Mouse (Mus musculus): ENCODE measurements around the gene Cnot9. TPM values are rescaled to one million over a fixed set of nuclear protein-coding genes. Genes with fewer than 3 reads are reported as not detected.
"Not testable (repeated sequence)": the region's sequence is repeated elsewhere in the genome, so short reads cannot be mapped to it uniquely, and the experiment has no call there.

Gene Cnot9
- 51.6 and 52.4 TPM in 2 replicates for polyA plus RNA-seq (2016; fragmentation: Nextera tagmentation; extraction: Ambion mirVana)

GRCm38 (mm10) chr1:74505721-74506464, at the start of gene Cnot9:
Gene Cnot9 (plus strand): TSS chr1:74506058.
- WGBS (ENCODE audit: insufficient replicate concordance): under 1% methylated on average over 64 of the region's 64 CpGs
- Histone ChIP-seq H3K9ac (peak within 1 kb of the TSS; percentile 96), H3K27ac (peak within 1 kb of the TSS; percentile 96), H3K4me3 (peak within 1 kb of the TSS; percentile 98), H3K27me3 (replicated peaks) (no peaks in the 10 kb centered on the region), H3K4me1 (peaks cover 57% of the 10 kb centered on the region), H3K36me3 (peaks cover 33% of the 10 kb centered on the region), H3K4me2 (peak within 1 kb of the TSS; percentile 86), H3K9me3 (replicated peaks) (no peaks in the 10 kb centered on the region)
- peak; percentile 96 for ATAC-seq

GRCm38 (mm10) chr1:74460273-74460672, 45.6 kb upstream of the Cnot9 start:
- no peak overlapping the region for H3K4me3 ChIP-seq
- H3K27ac ChIP-seq: no peak overlapping the region
- no peak overlapping the region for H3K4me2 ChIP-seq
- peaks cover 71% of the 10 kb centered on the region for H3K36me3 ChIP-seq
- WGBS (ENCODE audit: insufficient replicate concordance): 84% methylated on average over 2 of the region's 2 CpGs
- H3K9me3 ChIP-seq (replicated peaks): no peaks in the 10 kb centered on the region
- no peak for ATAC-seq
- no peak overlapping the region for H3K9ac ChIP-seq
- H3K27me3 ChIP-seq (replicated peaks): no peaks in the 10 kb centered on the region
- H3K4me1 ChIP-seq: no peaks in the 10 kb centered on the region

GRCm38 (mm10) chr1:74485792-74486191, 20.1 kb upstream of the Cnot9 start:
- no peak overlapping the region for H3K9ac ChIP-seq
- H3K4me2 ChIP-seq: no peak overlapping the region
- H3K4me3 ChIP-seq: no peak overlapping the region
- no peak for ATAC-seq
- H3K36me3 ChIP-seq: peaks cover 92% of the 10 kb centered on the region
- WGBS (ENCODE audit: insufficient replicate concordance): 88% methylated on average over 5 of the region's 5 CpGs
- no peaks in the 10 kb centered on the region for H3K27me3 ChIP-seq (replicated peaks)
- H3K9me3 ChIP-seq (replicated peaks): no peaks in the 10 kb centered on the region
- H3K4me1 ChIP-seq: no peaks in the 10 kb centered on the region
- no peak overlapping the region for H3K27ac ChIP-seq

GRCm38 (mm10) chr1:74501106-74501505, 4.8 kb upstream of the Cnot9 start:
- no peak for ATAC-seq
- WGBS (ENCODE audit: insufficient replicate concordance): 74% methylated on average over 1 of the region's 1 CpGs
- H3K27me3 ChIP-seq (replicated peaks): no peaks in the 10 kb centered on the region

GRCm38 (mm10) chr1:74505393-74505720, 501 bp upstream of the Cnot9 start:
- H3K27me3 ChIP-seq (replicated peaks): no peaks in the 10 kb centered on the region
- H3K9me3 ChIP-seq (replicated peaks): no peaks in the 10 kb centered on the region
- ATAC-seq: peak; percentile 65
- peak overlapping the region; percentile 74 for H3K27ac ChIP-seq
- H3K4me3 ChIP-seq: peak overlapping the region; percentile 98
- H3K4me1 ChIP-seq: peaks cover 53% of the 10 kb centered on the region
- under 1% methylated on average over 22 of the region's 22 CpGs for WGBS (ENCODE audit: insufficient replicate concordance)
- H3K4me2 ChIP-seq: peak overlapping the region; percentile 86
- H3K9ac ChIP-seq: peak overlapping the region; percentile 81
- H3K36me3 ChIP-seq: peaks cover 35% of the 10 kb centered on the region

More at GRCm38 (mm10) chr1:74501106-74501505, 4.8 kb upstream of the Cnot9 start:
- no peak overlapping the region for H3K4me3 ChIP-seq
- H3K4me2 ChIP-seq: no peak overlapping the region
- H3K27ac ChIP-seq: no peak overlapping the region
- H3K36me3 ChIP-seq: peaks cover 33% of the 10 kb centered on the region
- H3K9me3 ChIP-seq (replicated peaks): no peaks in the 10 kb centered on the region
- H3K9ac ChIP-seq: no peak overlapping the region
- peaks cover 21% of the 10 kb centered on the region for H3K4me1 ChIP-seq

- Histone ChIP-seq H3K36me3 (peaks cover 29% of the 10 kb centered on the region), H3K9ac (peak overlapping the region; percentile 96), H3K4me1 (peaks cover 62% of the 10 kb centered on the region), H3K27ac (peak overlapping the region; percentile 96), H3K9me3 (replicated peaks) (no peaks in the 10 kb centered on the region), H3K27me3 (replicated peaks) (no peaks in the 10 kb centered on the region), H3K4me2 (peak overlapping the region; percentile 86), H3K4me3 (peak overlapping the region; percentile 98)
- WGBS (ENCODE audit: insufficient replicate concordance): 0% methylated on average over 33 of the region's 34 CpGs
- ATAC-seq: peak; percentile 23
These were observed 618 bp downstream of the Cnot9 start for GRCm38 (mm10) chr1:74506471-74506881.

- no peak for ATAC-seq
- Histone ChIP-seq H3K27me3 (replicated peaks) (no peaks in the 10 kb centered on the region), H3K4me3 (peak overlapping the region; percentile 98), H3K9me3 (replicated peaks) (no peaks in the 10 kb centered on the region), H3K4me1 (peaks cover 66% of the 10 kb centered on the region), H3K36me3 (peaks cover 35% of the 10 kb centered on the region), H3K4me2 (peak overlapping the region; percentile 86), H3K27ac (peak overlapping the region; percentile 96), H3K9ac (peak overlapping the region; percentile 96)
- 81% methylated on average over 2 of the region's 2 CpGs for WGBS (ENCODE audit: insufficient replicate concordance)
These were observed 1.9 kb downstream of the Cnot9 start for GRCm38 (mm10) chr1:74507780-74508179.

GRCm38 (mm10) chr1:74511306-74511705, 5.4 kb downstream of the Cnot9 start:
- no peak overlapping the region for H3K4me3 ChIP-seq
- no peak overlapping the region for H3K9ac ChIP-seq
- no peak for ATAC-seq
- WGBS (ENCODE audit: insufficient replicate concordance): 86% methylated on average over 5 of the region's 5 CpGs
- H3K4me2 ChIP-seq: no peak overlapping the region
- H3K9me3 ChIP-seq (replicated peaks): no peaks in the 10 kb centered on the region
- peaks cover 68% of the 10 kb centered on the region for H3K4me1 ChIP-seq
- peaks cover 64% of the 10 kb centered on the region for H3K36me3 ChIP-seq
- no peak overlapping the region for H3K27ac ChIP-seq
- H3K27me3 ChIP-seq (replicated peaks): no peaks in the 10 kb centered on the region

GRCm38 (mm10) chr1:74512999-74513398, 7.1 kb downstream of the Cnot9 start:
- H3K27me3 ChIP-seq (replicated peaks); H3K27ac ChIP-seq; H3K9ac ChIP-seq; H3K4me3 ChIP-seq; H3K4me2 ChIP-seq; ATAC-seq; H3K9me3 ChIP-seq (replicated peaks): not testable (repeated sequence)
- H3K4me1 ChIP-seq: peaks cover 59% of the 10 kb centered on the region
- peaks cover 70% of the 10 kb centered on the region for H3K36me3 ChIP-seq
- WGBS (ENCODE audit: insufficient replicate concordance): 77% methylated on average over 1 of the region's 1 CpGs

GRCm38 (mm10) chr1:74519875-74520274, 14.0 kb downstream of the Cnot9 start:
- H3K4me3 ChIP-seq: no peak overlapping the region
- H3K27ac ChIP-seq: no peak overlapping the region
- no peaks in the 10 kb centered on the region for H3K4me1 ChIP-seq
- H3K9ac ChIP-seq: no peak overlapping the region
- H3K27me3 ChIP-seq (replicated peaks): no peaks in the 10 kb centered on the region
- peaks cover 87% of the 10 kb centered on the region for H3K36me3 ChIP-seq
- no peak overlapping the region for H3K4me2 ChIP-seq
- ATAC-seq: no peak
- no peaks in the 10 kb centered on the region for H3K9me3 ChIP-seq (replicated peaks)

GRCm38 (mm10) chr1:74524746-74525145, 18.9 kb downstream of the Cnot9 start:
- no peaks in the 10 kb centered on the region for H3K4me1 ChIP-seq
- H3K9ac ChIP-seq: no peak overlapping the region
- no peak overlapping the region for H3K27ac ChIP-seq
- H3K36me3 ChIP-seq: peaks cover 98% of the 10 kb centered on the region
- no peak overlapping the region for H3K4me3 ChIP-seq
- no peaks in the 10 kb centered on the region for H3K27me3 ChIP-seq (replicated peaks)
- no peak overlapping the region for H3K4me2 ChIP-seq
- no peak for ATAC-seq
- no peaks in the 10 kb centered on the region for H3K9me3 ChIP-seq (replicated peaks)
- WGBS (ENCODE audit: insufficient replicate concordance): 81% methylated on average over 4 of the region's 4 CpGs

- Histone ChIP-seq H3K27me3 (replicated peaks) (no peaks in the 10 kb centered on the region), H3K4me1 (no peaks in the 10 kb centered on the region), H3K4me2 (no peak overlapping the region), H3K36me3 (peaks cover 93% of the 10 kb centered on the region), H3K4me3 (no peak overlapping the region), H3K27ac (no peak overlapping the region), H3K9ac (no peak overlapping the region), H3K9me3 (replicated peaks) (no peaks in the 10 kb centered on the region)
- WGBS (ENCODE audit: insufficient replicate concordance): 83% methylated on average over 7 of the region's 7 CpGs
- no peak for ATAC-seq
These were observed 22.7 kb downstream of the Cnot9 start for GRCm38 (mm10) chr1:74528589-74528988.

GRCm38 (mm10) chr1:74538650-74539049, 32.8 kb downstream of the Cnot9 start:
- H3K4me2 ChIP-seq: no peak overlapping the region
- H3K9ac ChIP-seq: no peak overlapping the region
- H3K27ac ChIP-seq: no peak overlapping the region
- H3K4me3 ChIP-seq: no peak overlapping the region
- H3K4me1 ChIP-seq: no peaks in the 10 kb centered on the region
- no peaks in the 10 kb centered on the region for H3K9me3 ChIP-seq (replicated peaks)
- no peaks in the 10 kb centered on the region for H3K36me3 ChIP-seq
- H3K27me3 ChIP-seq (replicated peaks): peaks cover 22% of the 10 kb centered on the region
- no peak for ATAC-seq

Data from liver, embryonic 12.5 days (tissue).